Mouse (Mus musculus): Measurements from ENCODE around the gene Cep97.
"Not testable (repeated sequence)": the region's sequence is repeated elsewhere in the genome, so short reads cannot be mapped to it uniquely, and the experiment has no call there.

The Cep97 gene

GRCm38 (mm10) chr16:55947876-55948410 is 13.3 kb upstream of the Cep97 start:
- DNase-seq (ENCODE audit: low spot score in 2 of 2) = not testable (repeated sequence)

GRCm38 (mm10) chr16:55947266-55947665 is 12.6 kb upstream of the Cep97 start:
- no peak for DNase-seq (ENCODE audit: low spot score in 2 of 2)

- no peak for DNase-seq (ENCODE audit: low spot score in 2 of 2)
These were observed 6.1 kb upstream of the Cep97 start for GRCm38 (mm10) chr16:55940781-55941180.

GRCm38 (mm10) chr16:55939703-55940102 is 5.0 kb upstream of the Cep97 start:
- DNase-seq (ENCODE audit: low spot score in 2 of 2) = no peak

GRCm38 (mm10) chr16:55938761-55939160 is 4.1 kb upstream of the Cep97 start:
- no peak for DNase-seq (ENCODE audit: low spot score in 2 of 2)

- peak in 1 of 2 experiments; percentile 24 for DNase-seq (ENCODE audit: low spot score in 2 of 2)
These were observed 843 bp downstream of the Cep97 start for GRCm38 (mm10) chr16:55933681-55934343.

GRCm38 (mm10) chr16:55924010-55924409 is 10.6 kb downstream of the Cep97 start:
- DNase-seq (ENCODE audit: low spot score in 2 of 2) = no peak

GRCm38 (mm10) chr16:55922079-55922478 is 12.6 kb downstream of the Cep97 start:
- no peak for DNase-seq (ENCODE audit: low spot score in 2 of 2)

- no peak for DNase-seq (ENCODE audit: low spot score in 2 of 2)
These were observed 19.9 kb downstream of the Cep97 start for GRCm38 (mm10) chr16:55914716-55915115.

- no peak for DNase-seq (ENCODE audit: low spot score in 2 of 2)
These were observed 24.4 kb downstream of the Cep97 start for GRCm38 (mm10) chr16:55910208-55910793.

GRCm38 (mm10) chr16:55906928-55907679 is 27.6 kb downstream of the Cep97 start:
- no peak for DNase-seq (ENCODE audit: low spot score in 2 of 2)

- no peak for DNase-seq (ENCODE audit: low spot score in 2 of 2)
These were observed 29.3 kb downstream of the Cep97 start for GRCm38 (mm10) chr16:55905370-55905769.

GRCm38 (mm10) chr16:55901839-55902756 is 32.6 kb downstream of the Cep97 start:
- no peak for DNase-seq (ENCODE audit: low spot score in 2 of 2)

GRCm38 (mm10) chr16:55898385-55899002 is 36.2 kb downstream of the Cep97 start:
- no peak for DNase-seq (ENCODE audit: low spot score in 2 of 2)

- DNase-seq (ENCODE audit: low spot score in 2 of 2) = no peak
These were observed 39.0 kb downstream of the Cep97 start for GRCm38 (mm10) chr16:55895651-55896095.

- peak; percentile 89 to 94 for DNase-seq (ENCODE audit: low spot score in 2 of 2)
These were observed 39.6 kb downstream of the Cep97 start, which contains the start of gene Nxpe3 for GRCm38 (mm10) chr16:55894893-55895650. Gene Nxpe3 (minus strand): TSS chr16:55895285.

GRCm38 (mm10) chr16:55894536-55894892 is 40.1 kb downstream of the Cep97 start:
- no peak for DNase-seq (ENCODE audit: low spot score in 2 of 2)

- no peak for DNase-seq (ENCODE audit: low spot score in 2 of 2)
These were observed 41.1 kb downstream of the Cep97 start for GRCm38 (mm10) chr16:55893410-55894107.

GRCm38 (mm10) chr16:55892484-55892883 is 42.2 kb downstream of the Cep97 start:
- DNase-seq (ENCODE audit: low spot score in 2 of 2) = no peak

- no peak for DNase-seq (ENCODE audit: low spot score in 2 of 2)
These were observed 43.3 kb downstream of the Cep97 start for GRCm38 (mm10) chr16:55891346-55891745.

Measured in right cerebral cortex, adult 2 months (tissue).